Mouse (Mus musculus) intestine, postnatal 0 days (tissue): ENCODE measurements around the gene Cse1l. TPM values are rescaled to one million over a fixed set of nuclear protein-coding genes. Genes with fewer than 3 reads are reported as not detected.

Experiments used
- ATAC-seq: fragments of 200-750 bp; cut with Nextera tagmentation; 2 replicates; pipeline ENCODE4 v1.8.0; 2017; ENCODE audit warnings: mild to moderate bottlenecking, moderate TSS enrichment, moderate library complexity
- H3K27ac ChIP-seq: fragments of 300-500 bp; sonication (generic); 2 replicates; pipeline ENCODE4 v1.5.1; 2014; ENCODE audit warnings: mild to moderate bottlenecking, low read depth, low read length, moderate library complexity
- H3K27me3 ChIP-seq: fragments of 300-500 bp; sonication (generic); replicated peaks from 2 replicates; pipeline ENCODE4 v1.6.1; 2014; ENCODE audit warnings: low read length, mixed read lengths; ENCODE audit not compliant: control insufficient read depth, insufficient read depth
- H3K36me3 ChIP-seq: fragments of 300-500 bp; sonication (generic); 2 replicates; pipeline ENCODE4 v1.6.1; 2014; ENCODE audit warnings: mild to moderate bottlenecking, moderate library complexity; ENCODE audit not compliant: control insufficient read depth, insufficient read depth
- H3K4me1 ChIP-seq: fragments of 300-500 bp; sonication (generic); replicated peaks from 2 replicates; pipeline ENCODE4 v1.6.1; 2014; ENCODE audit warnings: antibody characterized with exemption, low read length, mixed read lengths; ENCODE audit not compliant: control insufficient read depth, insufficient read depth
- H3K4me2 ChIP-seq: fragments of 300-500 bp; sonication (generic); replicated peaks from 2 replicates; pipeline ENCODE4 v1.6.1; 2014; ENCODE audit warnings: low read depth, mild to moderate bottlenecking, moderate library complexity
- H3K4me3 ChIP-seq: fragments of 300-500 bp; sonication (generic); 2 replicates; pipeline ENCODE4 v1.5.1; 2014; ENCODE audit warnings: low read depth, low read length
- H3K9ac ChIP-seq: fragments of 300-500 bp; sonication (generic); 2 replicates; pipeline ENCODE4 v1.6.1; 2014; ENCODE audit warnings: mild to moderate bottlenecking, low read depth, low read length
- H3K9me3 ChIP-seq: fragments of 300-500 bp; sonication (generic); 2 replicates; pipeline ENCODE4 v1.6.1; 2016; ENCODE audit warnings: mixed run types; ENCODE audit not compliant: control insufficient read depth
- CTCF ChIP-seq: sonication (generic); IDR thresholded peaks from 2 replicates; pipeline ENCODE4 v1.5.1; 2016; ENCODE audit warnings: low read depth, mild to moderate bottlenecking, control low read depth, antibody characterized with exemption, moderate library complexity
- WGBS: fragments of 180-500 bp; shearing (Covaris S2); extraction: QIAGEN DNeasy Blood & Tissue Kit; methylation state at CpG from one replicate; pipeline ENCODE4 v1.1.7; 2014; 5-methylcytosine and 5-hydroxymethylcytosine counted together
- polyA plus RNA-seq: library from polyadenylated mRNA; unstranded; fragments of >200 nt; fragmentation: Nextera tagmentation; extraction: Ambion mirVana; gene quantifications from 2 replicates; pipeline ENCODE4 v1.2.1, GENCODE M21; 2015

Cse1l gene
- polyA plus RNA-seq, 1 experiment from 2014 or later, result 22.1 TPM

- no peak for ATAC-seq
- peaks cover 86% of the 10 kb centered on the region for H3K36me3 ChIP-seq
- no peak overlapping the region for H3K9ac ChIP-seq
- H3K27ac ChIP-seq, result no peak overlapping the region
- 83% methylated on average over 6 of the region's 6 CpGs for WGBS
- no peaks in the 10 kb centered on the region for H3K4me1 ChIP-seq
- no peaks in the 10 kb centered on the region for H3K27me3 ChIP-seq
- TF ChIP-seq CTCF, result no peak
- H3K9me3 ChIP-seq, result no peaks in the 10 kb centered on the region
- H3K4me2 ChIP-seq, result no peak overlapping the region
- no peak overlapping the region for H3K4me3 ChIP-seq
Measured at GRCm38 (mm10) chr2:166952151-166952550, 46.3 kb downstream of the Cse1l start.

- H3K4me1 ChIP-seq, result no peaks in the 10 kb centered on the region
- H3K27ac ChIP-seq, result no peak overlapping the region
- peaks cover 67% of the 10 kb centered on the region for H3K36me3 ChIP-seq
- H3K27me3 ChIP-seq, result no peaks in the 10 kb centered on the region
- 57% methylated on average over 7 of the region's 7 CpGs for whole genome bisulfite sequencing
- no peak overlapping the region for H3K4me3 ChIP-seq
- no peak overlapping the region for H3K9ac ChIP-seq
- H3K4me2 ChIP-seq, result no peak overlapping the region
- no peak for ATAC-seq
- TF ChIP-seq CTCF, result peak; percentile 70
- no peaks in the 10 kb centered on the region for H3K9me3 ChIP-seq
Measured at GRCm38 (mm10) chr2:166956805-166957204, 51.0 kb downstream of the Cse1l start.

GRCm38 (mm10) chr2:166960648-166961330 is 54.9 kb downstream of the Cse1l start:
- H3K36me3 ChIP-seq, result peaks cover 35% of the 10 kb centered on the region
- WGBS, result 76% methylated on average over 7 of the region's 8 CpGs

GRCm38 (mm10) chr2:166963257-166963656 is 57.4 kb downstream of the Cse1l start:
- no peak for TF ChIP-seq CTCF
- WGBS, result 87% methylated on average over 8 of the region's 8 CpGs

More at GRCm38 (mm10) chr2:166960648-166961330, 54.9 kb downstream of the Cse1l start:
- H3K9ac ChIP-seq, result no peak overlapping the region
- no peaks in the 10 kb centered on the region for H3K27me3 ChIP-seq
- TF ChIP-seq CTCF, result no peak
- H3K4me1 ChIP-seq, result no peaks in the 10 kb centered on the region
- ATAC-seq, result no peak
- H3K27ac ChIP-seq, result no peak overlapping the region
- no peaks in the 10 kb centered on the region for H3K9me3 ChIP-seq
- no peak overlapping the region for H3K4me3 ChIP-seq
- H3K4me2 ChIP-seq, result no peak overlapping the region

GRCm38 (mm10) chr2:166964773-166965172 is 58.9 kb downstream of the Cse1l start:
- H3K27me3 ChIP-seq, result no peaks in the 10 kb centered on the region
- H3K36me3 ChIP-seq, result peaks cover 11% of the 10 kb centered on the region
- H3K4me3 ChIP-seq, result no peak overlapping the region
- H3K27ac ChIP-seq, result no peak overlapping the region
- no peak overlapping the region for H3K4me2 ChIP-seq
- no peak for ATAC-seq
- H3K9me3 ChIP-seq, result no peaks in the 10 kb centered on the region
- H3K9ac ChIP-seq, result no peak overlapping the region
- TF ChIP-seq CTCF, result no peak
- H3K4me1 ChIP-seq, result no peaks in the 10 kb centered on the region
- 78% methylated on average over 2 of the region's 2 CpGs for WGBS

More at GRCm38 (mm10) chr2:166963257-166963656, 57.4 kb downstream of the Cse1l start:
- peaks cover 26% of the 10 kb centered on the region for H3K36me3 ChIP-seq
- no peaks in the 10 kb centered on the region for H3K4me1 ChIP-seq
- H3K4me3 ChIP-seq, result no peak overlapping the region
- H3K27ac ChIP-seq, result no peak overlapping the region
- H3K9ac ChIP-seq, result no peak overlapping the region
- no peak overlapping the region for H3K4me2 ChIP-seq
- ATAC-seq, result no peak
- no peaks in the 10 kb centered on the region for H3K9me3 ChIP-seq
- H3K27me3 ChIP-seq, result no peaks in the 10 kb centered on the region

- WGBS, result 44% methylated on average over 1 of the region's 1 CpGs
- Histone ChIP-seq H3K27ac (no peak overlapping the region), H3K27me3 (no peaks in the 10 kb centered on the region), H3K4me2 (no peak overlapping the region), H3K9me3 (no peaks in the 10 kb centered on the region), H3K36me3 (no peaks in the 10 kb centered on the region), H3K4me1 (no peaks in the 10 kb centered on the region), H3K9ac (no peak overlapping the region), H3K4me3 (no peak overlapping the region)
- no peak for ATAC-seq
- no peak for TF ChIP-seq CTCF
Measured at GRCm38 (mm10) chr2:166973153-166973552, 67.3 kb downstream of the Cse1l start.
